Mouse (Mus musculus) limb, embryonic 14.5 days (tissue): ENCODE measurements at regions not wholly inside any gene's neighbourhood (a gene's known extent, or its start where the extent isn't known, plus 50 kb on each side); places are given as distances from the start of the nearest gene placed in this dataset.

Source experiments
- ATAC-seq: fragments of 200-750 bp; cut with Nextera tagmentation; 2 replicates; pipeline ENCODE4 v1.8.0; 2017; ENCODE audit warnings: low read depth, moderate number of reproducible peaks, moderate TSS enrichment; ENCODE audit not compliant: low FRiP score
- DNase-seq: peaks from one replicate; pipeline ENCODE4 v3.0.0-alpha.2; 2015; ENCODE audit warnings: low spot score
- H3K27ac ChIP-seq: fragments of 300-500 bp; sonication (generic); replicated peaks from 2 replicates; pipeline ENCODE4 v1.5.1; 2014; ENCODE audit warnings: low read depth, mild to moderate bottlenecking, low read length, moderate library complexity, mixed read lengths
- H3K27me3 ChIP-seq: fragments of 300-500 bp; sonication (generic); 2 replicates; pipeline ENCODE4 v1.6.1; 2014; ENCODE audit warnings: low read length, mixed read lengths; ENCODE audit not compliant: control insufficient read depth, insufficient read depth
- H3K36me3 ChIP-seq: fragments of 300-500 bp; sonication (generic); 2 replicates; pipeline ENCODE4 v1.6.1; 2014; ENCODE audit warnings: mild to moderate bottlenecking, low read length, moderate library complexity, mixed read lengths; ENCODE audit not compliant: control insufficient read depth, insufficient read depth
- H3K4me1 ChIP-seq: fragments of 300-500 bp; sonication (generic); 2 replicates; pipeline ENCODE4 v1.6.1; 2014; ENCODE audit warnings: antibody characterized with exemption, low read length, mixed read lengths; ENCODE audit not compliant: control insufficient read depth, insufficient read depth
- H3K4me2 ChIP-seq: fragments of 300-500 bp; sonication (generic); replicated peaks from 2 replicates; pipeline ENCODE4 v1.6.1; 2014; ENCODE audit warnings: low read depth, mild to moderate bottlenecking, low read length, moderate library complexity; ENCODE audit not compliant: severe bottlenecking
- H3K4me3 ChIP-seq: fragments of 300-500 bp; sonication (generic); replicated peaks from 2 replicates; pipeline ENCODE4 v1.5.1; 2014; ENCODE audit warnings: low read length
- H3K9ac ChIP-seq: fragments of 300-500 bp; sonication (generic); 2 replicates; pipeline ENCODE4 v1.6.1; 2014; ENCODE audit warnings: mild to moderate bottlenecking, low read depth, low read length, moderate library complexity; ENCODE audit not compliant: severe bottlenecking
- H3K9me3 ChIP-seq: fragments of 300-500 bp; sonication (generic); 2 replicates; pipeline ENCODE4 v1.6.1; 2016; ENCODE audit warnings: low read length; ENCODE audit not compliant: control insufficient read depth
- POLR2A ChIP-seq: fragments of 200-500 bp; IDR thresholded peaks from 2 replicates; pipeline ENCODE4 v1.8.0; 2012; ENCODE audit warnings: inconsistent platforms, mild to moderate bottlenecking, moderate library complexity, borderline replicate concordance; ENCODE audit not compliant: insufficient read depth, insufficient read length; ENCODE audit errors: extremely low read depth
- WGBS: fragments of 180-500 bp; shearing (Covaris S2); extraction: QIAGEN DNeasy Blood & Tissue Kit; methylation state at CpG from one replicate; pipeline ENCODE4 v1.1.7; 2014; 5-methylcytosine and 5-hydroxymethylcytosine counted together

DNA sequence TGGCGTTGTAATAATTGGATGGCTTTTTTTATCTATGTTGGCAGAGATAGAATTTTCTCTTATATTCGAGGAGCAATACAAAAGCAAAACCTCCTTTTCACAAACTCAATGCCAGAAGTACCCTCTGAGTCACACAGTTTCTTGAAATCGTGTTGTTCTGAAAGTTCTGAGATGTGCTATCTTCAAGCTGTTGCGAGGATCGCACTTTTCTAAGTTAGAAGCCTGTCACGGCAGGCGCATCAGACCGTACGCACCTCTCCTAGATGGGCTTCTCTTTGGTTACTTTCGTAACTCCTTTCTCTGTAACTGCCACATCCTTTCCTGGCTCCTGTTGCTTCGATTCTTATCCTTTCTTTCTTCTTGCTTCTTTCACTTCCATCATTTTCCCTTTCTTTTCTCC lies 271.2 kb upstream of the Arrdc3 start:
- H3K36me3 ChIP-seq: no peaks in the 10 kb centered on the region
- H3K9me3 ChIP-seq: no peaks in the 10 kb centered on the region
- H3K27ac ChIP-seq: no peak overlapping the region
- no peak for DNase-seq
- no peak overlapping the region for H3K4me2 ChIP-seq
- H3K4me1 ChIP-seq: no peaks in the 10 kb centered on the region
- WGBS: 86% methylated on average over 11 of the region's 11 CpGs
- ATAC-seq: no peak
- H3K9ac ChIP-seq: no peak overlapping the region
- TF ChIP-seq POLR2A: no peak
- H3K4me3 ChIP-seq: no peak overlapping the region
- no peaks in the 10 kb centered on the region for H3K27me3 ChIP-seq

GRCm38 (mm10) chr13:80613167-80613883 lies 269.9 kb upstream of the Arrdc3 start:
- no peak overlapping the region for H3K4me2 ChIP-seq
- ATAC-seq (no peak), DNase-seq (no peak)
- H3K9me3 ChIP-seq: no peaks in the 10 kb centered on the region
- H3K27ac ChIP-seq: no peak overlapping the region
- H3K27me3 ChIP-seq: no peaks in the 10 kb centered on the region
- 71% methylated on average over 9 of the region's 9 CpGs for WGBS
- H3K4me3 ChIP-seq: no peak overlapping the region
- H3K4me1 ChIP-seq: no peaks in the 10 kb centered on the region
- no peaks in the 10 kb centered on the region for H3K36me3 ChIP-seq
- no peak for TF ChIP-seq POLR2A
- H3K9ac ChIP-seq: no peak overlapping the region

DNA sequence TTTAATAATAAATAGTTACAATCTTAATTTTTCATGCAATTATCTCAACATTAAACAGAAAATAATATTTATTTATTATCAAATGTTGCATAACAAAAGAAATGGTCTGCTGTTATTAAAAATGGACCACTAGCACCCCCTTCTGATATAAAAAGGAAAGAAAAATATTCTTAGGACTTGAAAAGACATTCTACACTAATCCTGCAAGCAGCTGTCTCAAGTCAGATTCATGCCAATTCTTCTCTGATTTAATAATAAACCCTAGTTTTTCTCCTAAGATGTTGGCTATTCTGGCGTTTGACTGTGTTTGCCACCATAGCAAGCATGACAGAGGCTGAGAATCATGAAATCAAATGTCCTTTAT lies 269.3 kb upstream of the Arrdc3 start:
- H3K4me3 ChIP-seq: no peak overlapping the region
- H3K36me3 ChIP-seq: no peaks in the 10 kb centered on the region
- no peak for ATAC-seq
- peak; percentile 73 for DNase-seq
- WGBS: 45% methylated on average over 1 of the region's 1 CpGs
- H3K27ac ChIP-seq: no peak overlapping the region
- H3K9ac ChIP-seq: no peak overlapping the region
- H3K9me3 ChIP-seq: no peaks in the 10 kb centered on the region
- no peak overlapping the region for H3K4me2 ChIP-seq
- H3K4me1 ChIP-seq: no peaks in the 10 kb centered on the region
- no peak for TF ChIP-seq POLR2A
- H3K27me3 ChIP-seq: no peaks in the 10 kb centered on the region

GRCm38 (mm10) chr13:80614971-80615370 lies 268.2 kb upstream of the Arrdc3 start:
- ATAC-seq: no peak
- WGBS: 72% methylated on average over 5 of the region's 5 CpGs

DNA sequence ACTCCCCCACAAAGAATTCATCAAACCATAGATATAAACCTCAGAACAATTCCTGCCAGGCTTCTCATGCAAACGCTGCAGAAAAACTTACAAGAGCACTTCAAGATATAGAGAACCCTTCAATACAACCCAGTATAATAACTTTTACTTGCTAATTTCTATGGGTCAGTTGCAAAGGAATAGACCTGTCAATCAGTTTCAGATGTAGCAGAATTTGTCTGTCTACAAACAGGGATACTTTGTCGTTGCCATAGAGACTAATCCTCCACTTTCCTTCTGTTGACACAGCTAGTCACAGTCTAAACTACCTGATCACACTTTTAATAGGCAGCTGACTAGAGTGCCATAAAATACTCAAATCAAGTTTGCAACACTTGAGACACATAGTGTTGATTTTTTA lies 260.2 kb upstream of the Arrdc3 start:
- Histone ChIP-seq H3K36me3 (no peaks in the 10 kb centered on the region), H3K9ac (no peak overlapping the region), H3K9me3 (no peaks in the 10 kb centered on the region), H3K4me2 (no peak overlapping the region), H3K27ac (no peak overlapping the region), H3K27me3 (no peaks in the 10 kb centered on the region), H3K4me3 (no peak overlapping the region), H3K4me1 (no peaks in the 10 kb centered on the region)
- ATAC-seq: no peak
- no peak for DNase-seq
- TF ChIP-seq POLR2A: no peak
- WGBS: 52% methylated on average over 2 of the region's 2 CpGs

More at GRCm38 (mm10) chr13:80614971-80615370, 268.2 kb upstream of the Arrdc3 start:
- Histone ChIP-seq H3K4me3 (no peak overlapping the region), H3K36me3 (no peaks in the 10 kb centered on the region), H3K4me1 (no peaks in the 10 kb centered on the region), H3K27ac (no peak overlapping the region), H3K4me2 (no peak overlapping the region), H3K27me3 (no peaks in the 10 kb centered on the region), H3K9me3 (no peaks in the 10 kb centered on the region), H3K9ac (no peak overlapping the region)
- DNase-seq: no peak
- TF ChIP-seq POLR2A: no peak

DNA sequence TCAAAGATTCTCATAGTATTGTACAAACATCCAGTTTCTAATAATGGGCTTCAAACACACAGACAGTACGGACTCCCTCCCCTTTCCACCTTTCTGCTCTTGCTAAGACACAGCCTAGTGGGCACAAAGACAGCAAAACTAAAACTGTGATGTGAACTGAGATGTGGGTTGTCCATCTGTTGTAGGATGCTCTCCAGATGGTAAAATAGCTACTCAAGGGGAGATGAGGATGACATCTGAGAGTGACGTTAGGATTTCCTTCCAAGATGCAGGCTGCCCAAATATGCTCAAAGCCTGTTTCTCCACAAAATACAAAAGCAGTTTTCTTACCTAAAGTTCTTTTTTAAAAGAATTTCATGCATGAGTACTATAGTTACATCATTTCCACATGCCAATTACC lies 241.8 kb upstream of the Arrdc3 start:
- Histone ChIP-seq H3K9ac (no peak overlapping the region), H3K27me3 (no peaks in the 10 kb centered on the region), H3K9me3 (no peaks in the 10 kb centered on the region), H3K27ac (no peak overlapping the region), H3K36me3 (no peaks in the 10 kb centered on the region), H3K4me3 (no peak overlapping the region), H3K4me1 (no peaks in the 10 kb centered on the region), H3K4me2 (no peak overlapping the region)
- no peak for TF ChIP-seq POLR2A
- WGBS: 81% methylated on average over 2 of the region's 2 CpGs
- no peak for DNase-seq
- no peak for ATAC-seq
